27 mouse cellular contexts compared by ENCODE assay signal in genomic region chr6:17223744-17224143, GRCm38 (mm10). TPM values are rescaled to one million over a fixed set of nuclear protein-coding genes. Genes with fewer than 3 reads are reported as not detected.
DNase-seq lines count a peak whose midpoint lies in the region; TF ChIP-seq lines count a peak whose summit lies in the region.
"Had no signal": no experiment of that assay in that cellular context is flagged by ENCODE, and none has a peak within 500 bp of the region (broad histone marks: within the 10 kb centered on the region; RNA-seq: fewer than 3 reads in every experiment).

No protein-coding gene starts in this region.

- peak overlapping the region; percentile 73 for H3K27ac ChIP-seq in gastrocnemius, adult 2 months
- no peak overlapping the region for H3K27ac ChIP-seq in kidney, adult 2 months (ENCODE audit: insufficient read depth, low read depth, low read length)
- H3K27ac ChIP-seq: embryonic facial prominence, embryonic 13.5 days; forebrain, embryonic 10.5 days; heart, embryonic 10.5 days; hindbrain, embryonic 10.5 days; hindbrain, embryonic 15.5 days; limb, embryonic 13.5 days; liver, embryonic 12.5 days; stomach, embryonic 15.5 days had no signal

- no peaks in the 10 kb centered on the region for H3K4me1 ChIP-seq in kidney, adult 2 months (ENCODE audit: control insufficient read depth, insufficient read depth, low read length)
- H3K4me1 ChIP-seq: embryonic facial prominence, embryonic 13.5 days; forebrain, embryonic 10.5 days; heart, embryonic 10.5 days; hindbrain, embryonic 10.5 days; hindbrain, embryonic 15.5 days; limb, embryonic 13.5 days; liver, embryonic 12.5 days; stomach, embryonic 15.5 days had no signal

- WGBS in kidney, adult 2 months, result 67% methylated on average over 2 of the region's 2 CpGs

- intact Hi-C loops in gastrocnemius, adult 2 months (cut with DNase I), result no loop called here
- intact Hi-C loops in gastrocnemius, postnatal 36 days (cut with DNase I), result no loop called here

- no peaks in the 10 kb centered on the region for H3K27me3 ChIP-seq in kidney, adult 2 months (replicated peaks; ENCODE audit: control insufficient read depth, insufficient read depth, low read length)
- H3K27me3 ChIP-seq: embryonic facial prominence, embryonic 13.5 days; hindbrain, embryonic 15.5 days; limb, embryonic 13.5 days; liver, embryonic 12.5 days; Patski; stomach, embryonic 15.5 days had no signal

- no peak overlapping the region for H3K4me3 ChIP-seq in gastrocnemius, adult 2 months
- H3K4me3 ChIP-seq in kidney, adult 2 months (ENCODE audit: insufficient read depth, low read depth, low read length), result no peak overlapping the region
- H3K4me3 ChIP-seq: embryonic facial prominence, embryonic 13.5 days; forebrain, embryonic 10.5 days; heart, embryonic 10.5 days; hindbrain, embryonic 10.5 days; hindbrain, embryonic 15.5 days; limb, embryonic 13.5 days; liver, embryonic 12.5 days; stomach, embryonic 15.5 days had no signal

- TF ChIP-seq POLR2A in kidney, adult 2 months (IDR thresholded peaks at IDR 0.05; ENCODE audit: low read depth, low read length), result no peak

- DNase-seq in gastrocnemius, adult 2 months, result no peak
- DNase-seq in gastrocnemius, postnatal 36 days, result no peak
- DNase-seq in kidney, adult 2 months, result no peak
- DNase-seq in kidney, postnatal 14 days, result no peak
- peak; percentile 10 to 31 for DNase-seq in lung, adult 18-20 months
- peak; percentile 27 for DNase-seq in lung, postnatal 25 days (ENCODE audit: low spot score)
- DNase-seq in cerebellum, adult 11-12 months, result no peak
- DNase-seq in right cerebral cortex, postnatal 25 days, result no peak
- DNase-seq: adrenal gland, postnatal 14 days; cerebellum, adult 2 months; cerebellum, postnatal 14 days; heart, postnatal 14 days; kidney, adult 9 months; kidney, postnatal 25 days; lung, embryonic 14.5 days; midbrain, embryonic 14.5 days; thymus, postnatal 25 days had no signal

- no peaks in the 10 kb centered on the region for H3K36me3 ChIP-seq in kidney, adult 2 months (ENCODE audit: control insufficient read depth, insufficient read depth, low read length)
- H3K36me3 ChIP-seq: embryonic facial prominence, embryonic 13.5 days; forebrain, embryonic 10.5 days; heart, embryonic 10.5 days; hindbrain, embryonic 10.5 days; hindbrain, embryonic 15.5 days; limb, embryonic 13.5 days; liver, embryonic 12.5 days; stomach, embryonic 15.5 days had no signal

- peak; percentile 23; the same call in 1 of the 2 replicates for TF ChIP-seq CTCF in gastrocnemius, adult 2 months (IDR thresholded peaks at IDR 0.05)
- TF ChIP-seq CTCF in kidney, adult 2 months (conservative IDR thresholded peaks at IDR 0.05; ENCODE audit: insufficient read depth, insufficient read length, low read depth, low read length), result peak; percentile 26; the same call in 1 of the 2 replicates

RNA-seq across cellular contexts. Expression of gene Cav2, which starts 57.2 kb away (rescaled TPM):
- total RNA-seq in gastrocnemius, adult 2 months (2021), result 10 to 100 TPM; 13.8 to 24.2 TPM
- total RNA-seq in gastrocnemius, postnatal 36 days (2021), result 10 to 100 TPM; 17.5 to 20.3 TPM
- 44.0 and 50.3 TPM in 2 replicates for polyA plus RNA-seq in kidney, adult 2 months (2012; rRNA removed)
- total RNA-seq: MEL had no signal

Comparison
In these comparisons a context has a peak if more than half of its experiments do, and no peak if none do; other contexts are left out.
1. DNase-seq: peak in lung, adult 18-20 months (2 of 2) and lung, postnatal 25 days (single experiment); none in gastrocnemius, adult 2 months (single experiment), gastrocnemius, postnatal 36 days (0 of 2), kidney, adult 2 months (single experiment), kidney, postnatal 14 days (single experiment), cerebellum, adult 11-12 months (single experiment) and right cerebral cortex, postnatal 25 days (single experiment).